Mouse (Mus musculus) layer of hippocampus, adult 2 months (tissue): ENCODE measurements at regions not wholly inside any gene's neighbourhood (a gene's known extent, or its start where the extent isn't known, plus 50 kb on each side); places are given as distances from the start of the nearest gene placed in this dataset.

Experiments
- DNase-seq, 2 experiments: peaks; one replicate each; pipeline ENCODE4 v3.0.0; 2022; ENCODE audit warnings: low spot score in 2 of 2
- H3K27ac ChIP-seq: fragments of 200-600 bp; 2 replicates; pipeline ENCODE4 v1.8.1; 2022
- H3K4me3 ChIP-seq: fragments of 200-600 bp; 2 replicates; pipeline ENCODE4 v1.8.1; 2022; ENCODE audit warnings: mild to moderate bottlenecking
- CTCF ChIP-seq: fragments of 200-600 bp; conservative IDR thresholded peaks from 2 replicates; pipeline ENCODE4 v1.8.1; 2022; ENCODE audit warnings: antibody characterized with exemption, mild to moderate bottlenecking, moderate library complexity
- microRNA-seq, 2 experiments: library from miRNA; unstranded; fragments of <30 nt; microRNA quantifications; one replicate each; pipeline ENCODE4 v1.2.0; 2021

DNA sequence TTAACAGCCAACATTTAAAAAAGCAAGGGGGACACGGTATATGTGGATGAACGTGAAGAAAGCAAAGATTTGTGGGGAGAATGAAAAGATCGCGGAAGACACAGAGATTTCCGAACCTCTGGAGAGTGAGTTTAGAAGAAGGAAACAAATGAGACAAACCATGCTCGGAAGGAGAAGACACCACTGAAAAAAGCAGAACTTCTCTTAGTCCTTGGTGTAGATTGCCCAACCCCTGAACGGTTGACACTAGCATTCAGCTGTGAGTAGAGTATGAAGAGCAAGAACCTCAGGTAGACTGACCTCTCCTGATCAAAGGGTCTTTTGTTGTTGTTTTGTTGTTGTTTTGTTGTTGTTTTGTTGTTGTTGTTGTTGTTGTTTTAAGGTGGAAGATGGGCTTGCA lies 75.8 kb upstream of the Hsd17b12 start:
- H3K4me3 ChIP-seq, result no peak overlapping the region
- TF ChIP-seq CTCF, result no peak

DNA sequence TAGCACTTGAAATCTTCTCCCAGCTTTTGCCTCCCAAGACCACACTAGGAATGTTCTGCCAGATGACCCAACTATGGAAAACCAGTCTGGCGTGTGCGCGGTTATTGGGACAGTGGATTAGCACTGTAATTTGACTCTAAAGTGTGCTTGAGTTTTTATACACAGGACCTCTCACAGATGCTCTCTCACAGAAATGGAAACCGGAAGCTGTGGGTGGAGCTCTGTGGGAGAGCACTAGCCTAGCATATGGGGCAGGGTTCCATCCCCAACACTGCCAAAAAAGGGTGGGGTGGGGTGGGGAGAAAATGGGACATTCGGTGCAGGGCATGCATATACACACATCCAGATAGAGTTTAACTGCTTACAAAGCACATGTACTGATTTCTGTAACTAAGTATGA lies 61.7 kb upstream of the Hsd17b12 start:
- H3K4me3 ChIP-seq, result no peak overlapping the region
- DNase-seq, result no peak
- no peak for TF ChIP-seq CTCF
- no peak overlapping the region for H3K27ac ChIP-seq

More for the DNA sequence above, 75.8 kb upstream of the Hsd17b12 start:
- DNase-seq, result no peak
- H3K27ac ChIP-seq, result no peak overlapping the region

DNA sequence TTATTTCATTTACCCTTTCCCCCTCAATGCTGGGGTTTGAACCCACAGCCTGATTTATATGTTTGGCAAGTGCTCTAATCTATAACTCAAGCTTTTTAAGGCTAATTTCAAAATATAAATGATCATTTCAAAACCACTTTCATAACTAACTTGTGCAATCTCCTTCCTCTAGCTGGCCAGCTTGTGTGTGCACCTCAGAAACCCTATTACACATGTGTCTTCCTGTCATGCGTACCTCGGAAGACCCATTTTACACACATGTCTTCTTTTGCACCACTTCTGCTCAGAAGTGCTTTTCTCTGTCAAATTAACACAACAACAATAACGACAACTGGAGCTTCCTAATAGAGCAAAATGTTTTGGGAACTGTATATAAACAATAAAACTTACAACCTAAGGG lies 59.7 kb upstream of the Hsd17b12 start:
- no peak for TF ChIP-seq CTCF
- DNase-seq, result no peak
- no peak overlapping the region for H3K27ac ChIP-seq
- no peak overlapping the region for H3K4me3 ChIP-seq

DNA sequence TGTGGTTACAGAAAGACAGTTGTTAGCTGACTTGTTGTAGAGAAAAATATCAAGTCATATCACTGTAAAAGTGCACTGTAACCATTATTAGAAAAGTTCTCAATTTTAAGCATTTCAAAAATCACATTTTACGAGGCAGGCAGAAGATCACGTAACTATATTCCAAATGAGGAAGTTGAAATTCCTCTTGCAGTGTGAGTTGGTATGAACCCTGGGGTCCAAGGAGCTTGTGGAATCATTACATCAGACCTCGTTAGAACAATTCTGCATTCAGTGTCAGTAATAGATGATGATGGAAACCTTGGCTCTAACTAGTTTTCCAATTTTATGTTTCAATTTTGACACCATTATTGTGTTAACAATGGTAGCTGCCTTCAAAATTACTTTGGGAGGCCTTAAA lies 57.7 kb upstream of the Hsd17b12 start:
- TF ChIP-seq CTCF, result no peak
- Histone ChIP-seq H3K27ac (no peak overlapping the region), H3K4me3 (no peak overlapping the region)
- DNase-seq, result no peak

Small RNAs in the stretch of these regions (microRNA-seq; reads per million reads assigned to microRNA genes)
- gene Mir129-2 (1.5 to 3.5 reads per million in 2 experiments), gene Mir129b (0 reads per million in 2 experiments)
